8 mouse cellular contexts compared by ENCODE assay signal in genomic region chr8:22165251-22166079, GRCm38 (mm10). TPM values are rescaled to one million over a fixed set of nuclear protein-coding genes. Genes with fewer than 3 reads are reported as not detected.
DNase-seq lines count a peak whose midpoint lies in the region; ATAC-seq and TF ChIP-seq lines count a peak whose summit lies in the region.

No protein-coding gene starts in this region.

- no peaks in the 10 kb centered on the region for H3K27me3 ChIP-seq in heart, embryonic 11.5 days (ENCODE audit: control insufficient read depth, insufficient read depth, low read length)
- no peaks in the 10 kb centered on the region for H3K27me3 ChIP-seq in ES-Bruce4 (ENCODE audit: control insufficient read depth, insufficient read depth, low read length, poor library complexity, severe bottlenecking)
- H3K27me3 ChIP-seq in forebrain, postnatal 0 days (ENCODE audit: insufficient read depth, low read length), result no peaks in the 10 kb centered on the region
- H3K27me3 ChIP-seq in liver, embryonic 15.5 days, result no peaks in the 10 kb centered on the region

- no peak for TF ChIP-seq EP300 in ES-Bruce4 (IDR thresholded peaks at IDR 0.05; ENCODE audit: insufficient read depth, low read depth, low read length)

- intact Hi-C loops in heart, postnatal 25 days (cut with DNase I), result loop anchor here (5.0 kb wide), 2 partner anchors 103 to 173 kb away; partner anchors contain the start of genes Alg11 and Atp7b
- intact Hi-C loops in left cerebral cortex, postnatal 14 days (cut with DNase I), result loop anchor here (5.0 kb wide), 2 partner anchors 103 to 173 kb away; partner anchors contain the start of genes Alg11 and Atp7b

- no peaks in the 10 kb centered on the region for H3K9me3 ChIP-seq in heart, embryonic 11.5 days (replicated peaks; ENCODE audit: control insufficient read depth, low read length)
- no peaks in the 10 kb centered on the region for H3K9me3 ChIP-seq in ES-Bruce4 (replicated peaks; ENCODE audit: control insufficient read depth, insufficient read depth, low read length, poor library complexity, severe bottlenecking)
- no peaks in the 10 kb centered on the region for H3K9me3 ChIP-seq in forebrain, postnatal 0 days (ENCODE audit: low read length)
- no peaks in the 10 kb centered on the region for H3K9me3 ChIP-seq in liver, embryonic 15.5 days (replicated peaks)

- peak overlapping the region; percentile 61 for H3K9ac ChIP-seq in heart, embryonic 11.5 days (ENCODE audit: low read depth, low read length)
- peak overlapping the region; percentile 31 for H3K9ac ChIP-seq in ES-Bruce4 (ENCODE audit: low read depth, poor library complexity, severe bottlenecking)
- peak overlapping the region; percentile 62 for H3K9ac ChIP-seq in forebrain, postnatal 0 days
- peak overlapping the region; percentile 75 for H3K9ac ChIP-seq in liver, embryonic 15.5 days

- H3K27ac ChIP-seq in heart, embryonic 11.5 days (ENCODE audit: low read depth, low read length), result no peak overlapping the region
- no peak overlapping the region for H3K27ac ChIP-seq in ES-Bruce4 (ENCODE audit: insufficient read depth, low read length)
- peak overlapping the region; percentile 82 for H3K27ac ChIP-seq in forebrain, postnatal 0 days (ENCODE audit: low read depth, low read length)
- peak overlapping the region; percentile 76 for H3K27ac ChIP-seq in liver, embryonic 15.5 days (replicated peaks)

- H3K4me3 ChIP-seq in heart, embryonic 11.5 days (ENCODE audit: low read depth, low read length), result peak overlapping the region; percentile 55
- H3K4me3 ChIP-seq in ES-Bruce4 (ENCODE audit: low read depth, low read length), result peak overlapping the region; percentile 42
- peak overlapping the region; percentile 58 for H3K4me3 ChIP-seq in forebrain, postnatal 0 days (ENCODE audit: low read depth, low read length)
- peak overlapping the region; percentile 76 for H3K4me3 ChIP-seq in liver, embryonic 15.5 days (replicated peaks)

- peaks cover 8% of the 10 kb centered on the region; the same call in 1 of the 2 replicates for H3K36me3 ChIP-seq in heart, embryonic 11.5 days (ENCODE audit: control insufficient read depth, insufficient read depth, low read length)
- peaks cover 27% of the 10 kb centered on the region for H3K36me3 ChIP-seq in ES-Bruce4 (ENCODE audit: control insufficient read depth, insufficient read depth, low read length, poor library complexity, severe bottlenecking)
- H3K36me3 ChIP-seq in forebrain, postnatal 0 days (ENCODE audit: insufficient read depth), result no peaks in the 10 kb centered on the region
- peaks cover 30% of the 10 kb centered on the region for H3K36me3 ChIP-seq in liver, embryonic 15.5 days (replicated peaks)

- ATAC-seq in heart, embryonic 11.5 days (replicated peaks; ENCODE audit: insufficient number of reproducible peaks, low FRiP score, low TSS enrichment), result no peak
- ATAC-seq in forebrain, postnatal 0 days, result peak; percentile 30
- peak; percentile 35 for ATAC-seq in liver, embryonic 15.5 days (ENCODE audit: insufficient read depth)
- no peak for ATAC-seq in monocyte, adult 5-6 weeks (replicated peaks; ENCODE audit: insufficient number of reproducible peaks, low FRiP score, low TSS enrichment, poor library complexity, severe bottlenecking)

- no peak for DNase-seq in heart, postnatal 25 days (ENCODE audit: low spot score)
- no peak for DNase-seq in forebrain, postnatal 0 days
- DNase-seq in natural killer cell, adult 2 months (ENCODE audit: low spot score in 2 of 2), result no peak
- DNase-seq in left cerebral cortex, postnatal 14 days (ENCODE audit: low spot score in 2 of 2), result no peak

- H3K4me1 ChIP-seq in heart, embryonic 11.5 days (ENCODE audit: control insufficient read depth, insufficient read depth, low read length), result no peaks in the 10 kb centered on the region; the same call in 1 of the 2 replicates
- no peaks in the 10 kb centered on the region for H3K4me1 ChIP-seq in ES-Bruce4 (ENCODE audit: control insufficient read depth, insufficient read depth, low read length)
- H3K4me1 ChIP-seq in forebrain, postnatal 0 days (ENCODE audit: insufficient read depth), result no peaks in the 10 kb centered on the region
- peaks cover 19% of the 10 kb centered on the region for H3K4me1 ChIP-seq in liver, embryonic 15.5 days (replicated peaks)

- 55% methylated on average over 10 of the region's 10 CpGs for WGBS in heart, embryonic 11.5 days (ENCODE audit: insufficient replicate concordance)
- WGBS in forebrain, postnatal 0 days, result 49% methylated on average over 10 of the region's 10 CpGs
- 44% methylated on average over 10 of the region's 10 CpGs for WGBS in liver, embryonic 15.5 days (ENCODE audit: insufficient replicate concordance)

- peak overlapping the region; percentile 68 for H3K4me2 ChIP-seq in heart, embryonic 11.5 days
- H3K4me2 ChIP-seq in forebrain, postnatal 0 days (ENCODE audit: low read depth), result peak overlapping the region; percentile 52
- peak overlapping the region; percentile 82 for H3K4me2 ChIP-seq in liver, embryonic 15.5 days

- no peak for TF ChIP-seq CTCF in ES-Bruce4 (IDR thresholded peaks at IDR 0.05; ENCODE audit: low read depth, low read length)
- TF ChIP-seq CTCF in forebrain, postnatal 0 days (IDR thresholded peaks at IDR 0.05; ENCODE audit: low read depth), result no peak

- no peak for TF ChIP-seq POLR2A in ES-Bruce4 (IDR thresholded peaks at IDR 0.05; ENCODE audit: insufficient read depth, low read length)

RNA-seq across cellular contexts. Expression of gene Nek3, which starts 0.8 kb away (rescaled TPM):
- polyA plus RNA-seq in heart, embryonic 11.5 days (2014; fragmentation: Nextera tagmentation; extraction: Ambion mirVana), result 5.8 and 7.8 TPM in 2 replicates
- 1 to 10 TPM; 1.7 to 2.3 TPM for total RNA-seq in heart, postnatal 25 days (2021)
- polyA plus RNA-seq in ES-Bruce4 (2011; ENCODE audit: insufficient read depth, insufficient read length, low read depth, missing spikeins), result 8.4 and 11.2 TPM in 2 replicates
- total RNA-seq in forebrain, postnatal 0 days (2014; rRNA removed), result 4.6 and 7.1 TPM in 2 replicates
- 4.3 and 5.9 TPM in 2 replicates for polyA plus RNA-seq in forebrain, postnatal 0 days (2015; fragmentation: Nextera tagmentation; extraction: Ambion mirVana)
- 1.4 and 1.5 TPM in 2 replicates for polyA plus RNA-seq in liver, embryonic 15.5 days (2015; fragmentation: Nextera tagmentation; extraction: Ambion mirVana)
- total RNA-seq in monocyte, adult 5-6 weeks (2017), result 1.2 to 4.3 TPM (median 3.9 TPM) in 3 replicates
- 1 to 10 TPM; 1.6 to 2.0 TPM for total RNA-seq in left cerebral cortex, postnatal 14 days (2021)

RNA-seq across cellular contexts. Expression of gene Ckap2, which starts 20.2 kb away (rescaled TPM):
- 37.4 and 37.6 TPM in 2 replicates for polyA plus RNA-seq in heart, embryonic 11.5 days (2014; fragmentation: Nextera tagmentation; extraction: Ambion mirVana)
- total RNA-seq in heart, postnatal 25 days (2021), result under 1 TPM; 0.65 to 0.67 TPM
- polyA plus RNA-seq in ES-Bruce4 (2011; ENCODE audit: insufficient read depth, insufficient read length, low read depth, missing spikeins), result 157 and 168 TPM in 2 replicates
- total RNA-seq in forebrain, postnatal 0 days (2014; rRNA removed), result 7.5 and 8.8 TPM in 2 replicates
- 6.8 and 8.0 TPM in 2 replicates for polyA plus RNA-seq in forebrain, postnatal 0 days (2015; fragmentation: Nextera tagmentation; extraction: Ambion mirVana)
- polyA plus RNA-seq in liver, embryonic 15.5 days (2015; fragmentation: Nextera tagmentation; extraction: Ambion mirVana), result 20.1 and 21.5 TPM in 2 replicates
- total RNA-seq in monocyte, adult 5-6 weeks (2017), result 2.8 to 6.6 TPM (median 2.8 TPM) in 3 replicates
- total RNA-seq in left cerebral cortex, postnatal 14 days (2021), result 1 to 10 TPM; 1.3 to 2.2 TPM

RNA-seq across cellular contexts. Expression of gene Vps36, which starts 27.1 kb away (rescaled TPM):
- polyA plus RNA-seq in heart, embryonic 11.5 days (2014; fragmentation: Nextera tagmentation; extraction: Ambion mirVana), result 27.7 and 29.6 TPM in 2 replicates
- total RNA-seq in heart, postnatal 25 days (2021), result 10 to 100 TPM; 27.4 to 27.7 TPM
- 52.4 and 55.7 TPM in 2 replicates for polyA plus RNA-seq in ES-Bruce4 (2011; ENCODE audit: insufficient read depth, insufficient read length, low read depth, missing spikeins)
- total RNA-seq in forebrain, postnatal 0 days (2014; rRNA removed), result 38.3 and 42.9 TPM in 2 replicates
- 24.6 and 36.7 TPM in 2 replicates for polyA plus RNA-seq in forebrain, postnatal 0 days (2015; fragmentation: Nextera tagmentation; extraction: Ambion mirVana)
- polyA plus RNA-seq in liver, embryonic 15.5 days (2015; fragmentation: Nextera tagmentation; extraction: Ambion mirVana), result 7.0 and 7.6 TPM in 2 replicates
- 40.5 to 54.9 TPM (median 49.6 TPM) in 3 replicates for total RNA-seq in monocyte, adult 5-6 weeks (2017)
- 10 to 100 TPM; 34.2 to 35.6 TPM for total RNA-seq in left cerebral cortex, postnatal 14 days (2021)

RNA-seq across cellular contexts. Expression of gene Nek5, which starts 40.6 kb away (rescaled TPM):
- polyA plus RNA-seq in heart, embryonic 11.5 days (2014; fragmentation: Nextera tagmentation; extraction: Ambion mirVana), result 0.27 TPM in 1 of 2 replicates, not detected in the other
- total RNA-seq in heart, postnatal 25 days (2021), result not detected
- 0.66 and 0.79 TPM in 2 replicates for polyA plus RNA-seq in ES-Bruce4 (2011; ENCODE audit: insufficient read depth, insufficient read length, low read depth, missing spikeins)
- total RNA-seq in forebrain, postnatal 0 days (2014; rRNA removed), result 0.77 and 3.5 TPM in 2 replicates
- polyA plus RNA-seq in forebrain, postnatal 0 days (2015; fragmentation: Nextera tagmentation; extraction: Ambion mirVana), result 0.92 and 1.2 TPM in 2 replicates
- 0.08 TPM in 2 replicates for polyA plus RNA-seq in liver, embryonic 15.5 days (2015; fragmentation: Nextera tagmentation; extraction: Ambion mirVana)
- not detected in 3 replicates for total RNA-seq in monocyte, adult 5-6 weeks (2017)
- total RNA-seq in left cerebral cortex, postnatal 14 days (2021), result under 1 TPM in 1 of 2 experiments, not detected in 1; 0.48 TPM

Comparison
In these comparisons a context has a peak if more than half of its experiments do, and no peak if none do; other contexts are left out.
1. ATAC-seq: peak in forebrain, postnatal 0 days (single experiment) and liver, embryonic 15.5 days (single experiment); none in heart, embryonic 11.5 days (single experiment) and monocyte, adult 5-6 weeks (single experiment).
2. H3K27ac ChIP-seq: peak in forebrain, postnatal 0 days (single experiment) and liver, embryonic 15.5 days (single experiment); none in heart, embryonic 11.5 days (single experiment) and ES-Bruce4 (single experiment).
3. Peak in every context shown above with its lines, with median percentiles within 50 percentile points of each other: H3K4me2 ChIP-seq, H3K4me3 ChIP-seq and H3K9ac ChIP-seq.